Mouse (Mus musculus): Measurements from ENCODE around the gene Capn11.
"Not testable (repeated sequence)": the region's sequence is repeated elsewhere in the genome, so short reads cannot be mapped to it uniquely, and the experiment has no call there.

Capn11 gene

DNA sequence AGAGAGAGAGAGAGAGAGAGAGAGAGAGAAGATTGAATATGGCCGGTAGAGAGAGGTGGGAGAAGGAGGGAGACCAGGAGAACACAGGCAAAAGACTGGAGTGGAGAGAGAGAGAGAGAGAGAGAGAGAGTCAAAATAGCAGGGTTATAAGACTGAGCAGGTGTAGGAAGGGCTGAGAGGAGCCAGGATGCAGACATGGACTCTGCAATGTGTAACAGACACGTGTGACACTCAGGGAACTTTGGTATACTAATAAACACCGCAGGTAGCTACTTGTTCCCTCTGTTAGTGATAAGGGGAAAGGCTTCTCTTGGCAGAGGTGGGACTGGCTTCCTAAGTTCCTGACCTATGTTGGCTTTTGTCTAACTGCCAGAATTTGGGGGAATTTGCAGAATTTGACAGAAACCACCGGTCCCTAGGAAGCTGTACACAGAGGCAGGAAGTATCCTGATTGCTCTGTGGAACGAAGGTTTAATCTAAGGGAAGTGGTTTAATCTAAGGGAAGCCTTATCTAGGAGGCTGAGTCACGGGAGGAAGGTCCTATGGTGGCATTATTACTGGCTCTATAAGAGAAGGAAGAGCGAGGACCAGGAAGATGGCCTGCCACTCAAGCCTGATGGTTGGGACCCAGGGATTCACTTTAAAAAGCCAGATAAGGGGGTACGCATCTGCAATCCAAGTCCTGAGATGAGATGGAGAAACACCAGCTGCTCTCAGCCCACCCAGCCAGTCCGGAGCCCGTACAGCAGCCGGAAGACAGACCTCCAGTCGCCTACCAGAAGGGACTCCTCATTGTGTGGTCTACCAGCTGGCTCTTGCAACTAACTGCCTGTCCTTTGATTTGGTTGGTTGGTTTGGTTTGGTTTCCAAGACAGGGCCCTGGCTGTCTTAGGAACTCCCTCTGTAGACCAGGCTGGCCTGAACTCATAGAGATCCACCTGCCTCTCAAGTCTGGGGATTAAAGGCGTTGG, 30.0 kb downstream of the Capn11 start:
- DNase-seq (ENCODE audit: low spot score in 2 of 2) = no peak

DNA sequence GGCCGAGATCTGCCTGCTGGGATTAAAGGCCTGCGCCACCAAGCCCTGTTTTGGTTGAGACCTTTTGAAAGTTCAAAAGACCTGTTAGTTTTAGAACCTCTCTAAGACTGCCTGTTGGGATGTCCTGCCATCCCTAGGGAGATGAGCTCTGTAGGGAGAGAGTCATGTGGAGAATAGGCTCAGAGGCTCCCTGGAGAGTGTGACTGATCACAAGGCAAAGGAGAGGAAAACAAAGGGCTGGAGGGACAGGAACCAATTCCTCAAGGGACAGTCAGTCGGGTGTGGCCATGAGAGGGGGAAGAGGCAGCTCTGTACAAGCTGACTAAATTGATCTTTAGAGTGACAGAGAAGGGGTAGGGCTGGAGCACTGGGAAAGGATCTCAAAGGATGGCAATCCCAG, 31.0 kb downstream of the Capn11 start:
- DNase-seq (ENCODE audit: low spot score in 2 of 2) = no peak

GRCm38 (mm10) chr17:45626577-45627134, 32.5 kb downstream of the Capn11 start:
- DNase-seq (ENCODE audit: low spot score in 2 of 2) = peak; percentile 44 to 63

- not testable (repeated sequence) for DNase-seq (ENCODE audit: low spot score in 2 of 2)
These were observed 35.7 kb downstream of the Capn11 start for GRCm38 (mm10) chr17:45623425-45623824.

DNA sequence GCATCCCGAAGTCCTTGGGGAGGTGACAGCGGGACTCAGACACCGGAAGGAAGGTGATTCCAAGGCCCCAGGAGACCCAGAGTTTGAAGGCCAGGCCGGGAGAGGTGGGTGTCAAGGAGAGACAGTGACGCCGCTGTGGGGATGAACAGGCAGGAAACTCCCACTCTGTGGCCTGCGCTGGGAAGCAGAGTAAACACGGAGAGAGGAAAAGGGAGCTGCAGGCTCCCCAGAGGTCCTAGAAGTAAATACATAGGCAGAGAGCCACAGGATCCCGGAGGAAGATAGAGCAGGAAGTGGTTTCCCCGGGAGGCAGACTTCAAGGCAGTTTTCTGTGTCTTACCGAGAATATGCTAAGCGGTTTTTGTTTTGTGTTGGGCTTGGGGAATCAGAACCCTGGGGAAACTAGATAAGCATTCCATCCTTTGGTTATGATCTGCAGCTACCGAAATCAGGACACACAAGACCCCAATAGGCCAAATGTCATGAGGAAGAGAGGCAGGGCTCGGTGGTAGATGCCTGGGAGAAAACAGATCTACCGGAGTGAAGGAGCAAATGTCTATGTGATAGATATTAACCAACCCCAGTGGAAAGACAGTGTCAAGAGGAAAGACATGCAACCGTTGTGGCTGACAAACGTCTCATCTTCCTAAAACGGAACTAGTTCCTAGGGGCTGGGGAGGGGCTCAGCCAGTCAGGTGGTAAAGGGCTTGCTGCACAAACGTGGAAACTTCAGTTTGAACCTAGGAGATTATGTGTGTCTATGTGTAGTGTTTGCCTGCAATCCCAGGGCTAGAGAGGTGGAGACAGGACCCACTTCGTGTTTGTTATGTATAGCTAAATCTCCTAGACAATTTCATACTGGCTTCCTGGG, 39.5 kb downstream of the Capn11 start:
- no peak for DNase-seq (ENCODE audit: low spot score in 2 of 2)

- no peak for DNase-seq (ENCODE audit: low spot score in 2 of 2)
These were observed 40.2 kb downstream of the Capn11 start for GRCm38 (mm10) chr17:45618941-45619385.

- DNase-seq (ENCODE audit: low spot score in 2 of 2) = no peak
These were observed 41.5 kb downstream of the Capn11 start for GRCm38 (mm10) chr17:45617655-45618054.

- no peak for DNase-seq (ENCODE audit: low spot score in 2 of 2)
These were observed 42.4 kb downstream of the Capn11 start for GRCm38 (mm10) chr17:45616679-45617078.

DNA sequence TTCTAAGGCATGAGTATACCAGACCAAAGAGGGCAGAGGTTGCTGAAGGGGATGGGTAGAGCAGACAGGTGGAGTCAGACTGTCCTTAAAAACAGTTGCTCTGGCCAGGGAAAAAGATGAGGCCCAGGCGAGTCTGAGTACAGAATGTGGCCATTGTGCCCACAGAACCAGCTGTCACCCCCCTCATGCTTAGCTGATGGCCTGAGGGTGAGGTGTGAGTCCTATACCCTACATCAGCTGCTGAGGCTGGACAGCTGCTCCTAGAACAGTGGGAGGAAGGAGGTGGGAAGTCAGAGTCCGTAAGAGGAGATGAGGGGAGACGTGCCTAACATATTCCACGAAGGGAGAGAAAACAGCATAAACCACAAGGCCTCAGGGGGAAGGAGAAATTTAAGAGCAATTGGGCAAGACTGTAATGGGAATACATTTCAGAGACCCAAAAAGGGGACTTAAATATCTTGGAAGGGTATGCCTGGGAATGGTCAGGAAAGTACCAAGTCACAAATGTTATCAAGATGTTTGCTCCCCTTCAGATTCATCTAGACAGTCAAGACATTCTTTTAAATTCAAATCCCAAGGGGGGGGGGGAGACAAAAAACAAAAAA, 43.0 kb downstream of the Capn11 start:
- no peak for DNase-seq (ENCODE audit: low spot score in 2 of 2)

GRCm38 (mm10) chr17:45612921-45613320, 46.2 kb downstream of the Capn11 start:
- no peak for DNase-seq (ENCODE audit: low spot score in 2 of 2)

DNA sequence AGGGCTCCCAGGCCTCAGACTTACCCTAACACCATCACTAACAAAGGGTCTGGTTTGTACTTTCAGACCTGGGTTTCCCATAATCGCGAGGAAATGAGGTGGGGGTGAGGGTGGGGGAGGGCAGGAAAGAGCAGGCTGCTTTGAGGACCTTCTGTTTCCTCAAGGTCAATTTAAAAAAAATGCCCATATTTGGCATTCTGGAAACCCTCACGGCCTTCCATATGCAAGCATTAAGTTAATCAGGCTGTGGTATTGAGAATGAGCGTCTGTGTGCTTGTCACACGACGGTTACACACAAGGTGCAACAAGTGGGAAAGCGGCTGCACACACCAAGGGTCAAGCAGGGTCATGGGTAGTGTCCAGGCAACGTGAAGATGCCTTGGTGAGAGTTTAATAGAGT, 47.1 kb downstream of the Capn11 start:
- no peak for DNase-seq (ENCODE audit: low spot score in 2 of 2)

GRCm38 (mm10) chr17:45610144-45610866, 48.8 kb downstream of the Capn11 start:
- no peak for DNase-seq (ENCODE audit: low spot score in 2 of 2)

DNA sequence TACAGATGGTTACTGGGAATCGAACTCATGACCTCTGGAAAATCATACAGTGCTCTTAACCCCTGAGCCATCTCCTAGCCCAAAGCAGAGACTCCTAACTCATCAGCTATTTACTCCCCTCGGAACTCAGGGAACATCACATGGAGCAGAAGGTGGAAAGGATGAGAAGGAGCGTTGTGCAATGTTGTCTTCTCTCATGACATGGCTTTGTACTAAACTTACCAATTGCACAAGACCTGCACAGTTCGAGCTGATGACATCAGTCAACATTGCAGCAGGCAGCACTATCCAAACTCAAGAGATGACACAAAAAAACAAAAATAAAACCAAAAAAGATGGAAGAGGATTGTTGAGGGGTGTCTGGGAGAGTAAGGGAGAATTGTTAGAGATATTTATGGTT, 50.7 kb downstream of the Capn11 start:
- no peak for DNase-seq (ENCODE audit: low spot score in 2 of 2)

GRCm38 (mm10) chr17:45606992-45607879, 51.9 kb downstream of the Capn11 start:
- DNase-seq (ENCODE audit: low spot score in 2 of 2) = no peak

- DNase-seq (ENCODE audit: low spot score in 2 of 2) = no peak
These were observed 56.1 kb downstream of the Capn11 start for GRCm38 (mm10) chr17:45602984-45603383.

DNA sequence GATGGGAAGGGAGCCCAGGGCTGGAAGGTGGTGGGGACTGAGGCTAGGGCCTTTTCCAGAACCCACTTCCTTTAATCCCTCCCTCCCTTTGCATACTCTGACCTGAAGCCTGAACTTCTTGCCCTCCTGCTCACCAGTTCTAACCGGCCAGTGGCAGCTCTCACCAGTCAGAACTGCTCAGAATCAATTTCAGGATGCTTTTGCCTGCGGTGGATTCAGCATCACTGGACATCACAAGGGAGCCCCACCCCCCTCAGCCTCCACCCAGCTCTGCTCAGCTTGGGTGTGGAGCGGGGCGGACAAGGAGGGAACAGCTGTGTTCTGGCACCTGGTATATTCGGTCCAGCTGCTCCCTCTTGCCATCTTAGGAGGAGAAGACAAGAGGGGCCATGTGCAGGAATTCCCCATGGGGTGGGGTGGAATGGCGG, 57.2 kb downstream of the Capn11 start, which contains the start of gene Mymx:
Gene Mymx (minus strand): TSS at position 226 of the 428 bp plus-strand sequence.
- no peak for DNase-seq (ENCODE audit: low spot score in 2 of 2)

GRCm38 (mm10) chr17:45601325-45601724, 57.8 kb downstream of the Capn11 start:
- no peak for DNase-seq (ENCODE audit: low spot score in 2 of 2)

DNA sequence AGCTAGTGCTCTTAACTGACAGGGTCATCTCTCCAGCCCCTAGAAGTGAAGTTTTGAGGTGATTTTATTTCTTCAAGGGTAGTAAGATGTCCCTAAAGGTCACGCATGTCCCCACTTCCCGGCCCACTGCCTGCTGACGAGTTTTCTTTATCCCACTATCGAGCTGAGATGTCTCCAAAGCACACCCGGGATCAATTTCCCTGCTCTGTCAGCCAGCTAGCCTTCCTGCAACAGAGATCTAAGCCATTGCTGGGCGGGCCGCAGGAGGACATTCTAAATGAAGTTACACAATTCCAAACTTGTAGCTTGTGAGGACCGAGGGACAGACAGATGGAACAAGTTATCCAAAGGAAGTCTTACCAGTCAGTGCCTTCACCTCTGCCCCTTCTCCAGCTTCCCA, 58.9 kb downstream of the Capn11 start:
- no peak for DNase-seq (ENCODE audit: low spot score in 2 of 2)

DNA sequence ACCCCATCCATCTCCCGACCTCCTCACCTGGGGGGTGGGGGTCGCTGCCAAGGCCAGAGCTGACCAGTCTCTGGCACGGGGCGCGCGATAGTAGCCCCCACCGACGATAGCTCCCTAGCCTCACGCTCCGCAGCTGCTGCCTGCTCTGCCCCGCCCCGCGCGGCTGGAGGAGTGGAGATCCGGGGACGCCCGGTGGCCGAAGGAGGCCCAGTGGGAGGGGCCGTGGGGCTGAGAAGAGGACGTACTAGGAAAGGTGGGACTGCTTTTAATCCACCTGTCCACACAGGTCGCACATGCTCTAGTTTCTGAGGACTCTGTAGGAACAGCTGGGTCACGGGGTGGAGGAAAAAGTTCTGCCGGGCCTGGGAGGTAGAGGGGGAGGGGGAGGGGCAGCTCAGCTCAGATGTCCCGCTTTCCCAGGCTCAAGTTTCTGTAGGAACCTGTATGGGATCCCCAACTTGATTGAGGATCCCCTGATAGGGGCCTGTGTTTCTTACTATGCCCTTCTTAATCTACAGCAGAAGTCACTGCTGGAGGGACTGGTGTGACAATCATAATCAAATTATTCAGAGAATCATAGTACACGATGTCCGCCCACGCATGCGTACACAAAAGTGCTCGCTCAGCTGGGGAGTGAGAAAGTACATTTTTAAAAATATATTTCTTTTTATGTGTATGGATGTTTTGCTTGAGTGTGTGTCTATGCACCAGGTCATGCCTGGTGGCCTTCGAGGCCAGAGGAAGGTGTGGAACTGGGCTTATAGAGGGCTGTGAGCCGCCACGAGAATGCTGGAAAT, 59.5 kb downstream of the Capn11 start, which contains the start of gene Slc29a1:
Gene Slc29a1 (minus strand): TSS at position 161 of the 797 bp plus-strand sequence.
- DNase-seq (ENCODE audit: low spot score in 2 of 2) = no peak

Measured in natural killer cell, adult 2 months (primary cell).